Mouse (Mus musculus) forebrain, postnatal 0 days (tissue): ENCODE results near the gene Rif1. TPM values are rescaled to one million over a fixed set of nuclear protein-coding genes. Genes with fewer than 3 reads are reported as not detected.

Experiments used
- ATAC-seq: fragments of 200-750 bp; cut with Nextera tagmentation; 2 replicates; pipeline ENCODE4 v1.8.0; 2017; ENCODE audit warnings: mild to moderate bottlenecking, moderate library complexity
- DNase-seq: peaks from one replicate; pipeline ENCODE4 v3.0.0-alpha.2; 2015
- H3K27ac ChIP-seq: fragments of 300-500 bp; sonication (generic); 2 replicates; pipeline ENCODE4 v1.5.1; 2014; ENCODE audit warnings: low read depth, mild to moderate bottlenecking, antibody characterized with exemption, low read length, moderate library complexity, mixed read lengths
- H3K27me3 ChIP-seq: fragments of 300-500 bp; sonication (generic); 2 replicates; pipeline ENCODE4 v1.6.1; 2014; ENCODE audit warnings: mild to moderate bottlenecking, low read length, mixed read lengths; ENCODE audit not compliant: insufficient read depth
- H3K36me3 ChIP-seq: fragments of 300-500 bp; sonication (generic); 2 replicates; pipeline ENCODE4 v1.6.1; 2014; ENCODE audit warnings: mild to moderate bottlenecking, moderate library complexity; ENCODE audit not compliant: insufficient read depth
- H3K4me1 ChIP-seq: fragments of 300-500 bp; sonication (generic); 2 replicates; pipeline ENCODE4 v1.6.1; 2014; ENCODE audit warnings: antibody characterized with exemption; ENCODE audit not compliant: insufficient read depth
- H3K4me2 ChIP-seq: fragments of 300-500 bp; sonication (generic); 2 replicates; pipeline ENCODE4 v1.6.1; 2014; ENCODE audit warnings: low read depth, mild to moderate bottlenecking, moderate library complexity
- H3K4me3 ChIP-seq: fragments of 300-500 bp; sonication (generic); 2 replicates; pipeline ENCODE4 v1.5.1; 2014; ENCODE audit warnings: low read depth, low read length, mixed read lengths
- H3K9ac ChIP-seq: fragments of 300-500 bp; sonication (generic); 2 replicates; pipeline ENCODE4 v1.6.1; 2014; ENCODE audit warnings: mild to moderate bottlenecking
- H3K9me3 ChIP-seq: fragments of 300-500 bp; sonication (generic); 2 replicates; pipeline ENCODE4 v1.6.1; 2016; ENCODE audit warnings: low read length
- CTCF ChIP-seq: sonication (generic); IDR thresholded peaks from 2 replicates; pipeline ENCODE4 v1.5.1; 2016; ENCODE audit warnings: antibody characterized with exemption, control low read depth, low read depth
- WGBS: fragments of 180-500 bp; shearing (Covaris S2); extraction: QIAGEN DNeasy Blood & Tissue Kit; methylation state at CpG from one replicate; pipeline ENCODE4 v1.1.7; 2014; 5-methylcytosine and 5-hydroxymethylcytosine counted together
- polyA plus RNA-seq: library from polyadenylated mRNA; unstranded; fragments of >200 nt; fragmentation: Nextera tagmentation; extraction: Ambion mirVana; gene quantifications from 2 replicates; pipeline ENCODE4 v1.2.1, GENCODE M21; 2015
- total RNA-seq: library from RNA; depleted of rRNA; stranded (reverse); fragments of >200 nt; gene quantifications from 2 replicates; pipeline ENCODE4 v1.2.3, GENCODE M21; 2014

The Rif1 gene
- total and polyA plus RNA-seq, 2 experiments from 2014 or later: 9.3 to 28.9 TPM

DNA sequence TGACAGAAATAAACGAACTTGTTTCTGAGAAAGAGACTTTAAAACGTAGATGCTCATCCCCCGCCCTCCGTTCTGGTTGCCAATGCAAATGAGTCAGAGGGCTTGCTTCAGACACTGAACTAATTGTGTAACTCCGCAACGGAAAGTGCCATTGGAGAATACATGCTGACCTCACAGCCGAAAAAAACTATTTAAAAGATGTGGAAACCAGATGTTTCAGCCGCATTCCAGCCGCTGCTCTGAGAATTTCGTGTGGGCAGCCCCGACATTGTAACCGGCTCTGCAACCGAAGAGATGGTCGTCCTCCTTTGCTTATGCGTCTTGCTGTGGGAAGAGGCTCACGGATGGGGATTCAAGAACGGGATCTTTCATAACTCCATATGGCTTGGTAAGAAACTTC, 34.8 kb upstream of the Rif1 start, which contains the start of gene Tnfaip6:
TSS of gene Tnfaip6 (plus strand) at position 128 of the 400 bp plus-strand sequence.
- Histone ChIP-seq H3K4me3 (peak within 1 kb of the TSS; percentile 42), H3K36me3 (no peaks in the 10 kb centered on the region), H3K4me2 (peak within 1 kb of the TSS; percentile 64), H3K27ac (no peak within 1 kb of the TSS), H3K4me1 (0 out of 2 replicates have a peak, but pooled peaks cover 4% of the 10 kb centered on the region), H3K9ac (peak within 1 kb of the TSS; percentile 25), H3K27me3 (no peaks in the 10 kb centered on the region), H3K9me3 (no peaks in the 10 kb centered on the region)
- WGBS: under 1% methylated on average over 17 of the region's 17 CpGs
- ATAC-seq: peak; percentile 18; the same call in 1 of the 2 replicates
- DNase-seq: peak; percentile 51
- TF ChIP-seq CTCF: no peak

DNA sequence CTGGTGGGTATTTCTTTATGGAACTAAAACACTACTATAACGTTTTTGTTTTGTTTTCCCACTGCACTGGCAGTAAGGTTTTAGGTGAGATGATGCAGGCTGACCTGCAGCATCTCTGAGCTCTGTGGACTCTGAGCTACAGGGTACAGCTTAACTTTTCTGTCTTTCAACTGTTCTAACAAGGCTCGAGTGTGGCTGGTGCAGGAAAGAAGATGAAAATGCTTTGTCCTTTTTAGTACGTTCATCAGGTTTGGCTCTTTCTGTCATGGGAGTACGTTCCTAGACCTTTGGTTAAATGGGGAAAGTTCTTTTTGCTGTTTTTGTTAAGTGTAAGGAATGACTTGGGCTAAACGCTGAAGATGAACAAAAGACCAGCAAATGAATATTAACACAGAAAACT, 34.1 kb upstream of the Rif1 start:
- TF ChIP-seq CTCF: no peak
- H3K36me3 ChIP-seq: no peaks in the 10 kb centered on the region
- no peaks in the 10 kb centered on the region for H3K9me3 ChIP-seq
- DNase-seq (no peak), ATAC-seq (no peak)
- H3K4me3 ChIP-seq: peak overlapping the region; percentile 42
- 28% methylated on average over 5 of the region's 5 CpGs for WGBS
- H3K27ac ChIP-seq: no peak overlapping the region
- peak overlapping the region; percentile 64 for H3K4me2 ChIP-seq
- H3K27me3 ChIP-seq: no peaks in the 10 kb centered on the region
- 0 out of 2 replicates have a peak, but pooled peaks cover 4% of the 10 kb centered on the region for H3K4me1 ChIP-seq
- H3K9ac ChIP-seq: no peak overlapping the region

DNA sequence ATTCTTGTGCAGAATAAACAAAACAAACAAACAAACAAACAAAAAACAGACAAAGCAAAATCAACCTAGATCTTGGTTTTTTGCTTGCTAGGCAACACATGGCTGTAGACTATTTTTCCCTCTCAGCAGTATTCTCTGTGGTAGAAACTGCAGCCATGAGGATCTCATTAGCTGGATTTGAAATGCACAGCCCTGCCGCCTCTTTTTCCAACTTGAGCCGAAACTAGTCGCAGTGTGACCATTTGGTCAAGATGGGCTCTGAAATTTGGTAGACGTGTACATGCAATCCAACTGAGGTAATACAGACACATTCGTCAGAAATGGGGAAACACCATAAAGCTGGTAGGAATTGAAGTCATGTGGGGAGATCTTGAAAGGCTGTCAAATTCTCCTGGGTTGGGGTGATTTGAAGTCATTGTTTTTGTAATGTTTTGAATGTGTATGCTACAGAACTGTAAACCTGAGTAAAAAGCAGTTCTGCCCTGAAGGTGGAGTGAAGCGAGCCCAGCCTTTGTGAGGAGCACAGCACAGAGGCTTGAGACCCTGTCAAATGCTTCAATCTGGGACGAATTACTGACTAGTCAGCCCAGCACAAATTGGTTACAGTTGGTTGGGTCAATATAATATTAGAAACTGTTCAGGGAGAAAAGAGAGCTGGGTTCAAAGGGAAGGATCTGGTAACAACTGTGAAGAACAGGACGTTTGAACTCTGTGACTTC, 33.4 kb upstream of the Rif1 start:
- ATAC-seq (no peak), DNase-seq (no peak)
- WGBS: 30% methylated on average over 8 of the region's 8 CpGs
- H3K36me3 ChIP-seq: no peaks in the 10 kb centered on the region
- H3K4me2 ChIP-seq: peak overlapping the region; percentile 21; the same call in 1 of the 2 replicates
- TF ChIP-seq CTCF: no peak
- 0 out of 2 replicates have a peak, but pooled peaks cover 4% of the 10 kb centered on the region for H3K4me1 ChIP-seq
- no peak overlapping the region for H3K27ac ChIP-seq
- no peaks in the 10 kb centered on the region for H3K27me3 ChIP-seq
- no peak overlapping the region; the same call in 1 of the 2 replicates for H3K4me3 ChIP-seq
- H3K9me3 ChIP-seq: no peaks in the 10 kb centered on the region
- no peak overlapping the region for H3K9ac ChIP-seq

DNA sequence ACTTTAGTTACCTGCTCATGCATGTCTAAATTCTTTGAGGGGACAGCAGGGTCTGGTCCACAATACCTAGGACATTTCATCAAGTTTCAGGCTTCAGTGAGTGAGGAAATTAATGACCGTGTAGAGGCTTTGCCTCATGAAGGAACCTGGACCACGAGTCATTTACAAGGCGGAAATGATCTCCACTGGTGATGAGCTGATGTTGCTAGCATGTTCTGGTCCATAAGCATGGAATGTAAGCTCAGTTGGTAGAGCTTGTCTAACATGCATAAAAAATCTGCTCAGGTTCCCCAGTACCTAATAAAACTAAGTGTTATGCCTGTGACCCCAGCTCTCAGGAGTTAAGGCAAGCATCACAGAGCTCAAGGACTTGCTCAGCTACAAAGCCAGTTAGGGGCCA, 30.5 kb upstream of the Rif1 start:
- TF ChIP-seq CTCF: no peak
- Histone ChIP-seq H3K27me3 (no peaks in the 10 kb centered on the region), H3K4me2 (no peak overlapping the region), H3K9ac (no peak overlapping the region), H3K36me3 (no peaks in the 10 kb centered on the region), H3K4me3 (no peak overlapping the region), H3K27ac (no peak overlapping the region), H3K4me1 (0 out of 2 replicates have a peak, but pooled peaks cover 4% of the 10 kb centered on the region), H3K9me3 (no peaks in the 10 kb centered on the region)
- 85% methylated on average over 3 of the region's 3 CpGs for WGBS
- DNase-seq (no peak), ATAC-seq (no peak)

DNA sequence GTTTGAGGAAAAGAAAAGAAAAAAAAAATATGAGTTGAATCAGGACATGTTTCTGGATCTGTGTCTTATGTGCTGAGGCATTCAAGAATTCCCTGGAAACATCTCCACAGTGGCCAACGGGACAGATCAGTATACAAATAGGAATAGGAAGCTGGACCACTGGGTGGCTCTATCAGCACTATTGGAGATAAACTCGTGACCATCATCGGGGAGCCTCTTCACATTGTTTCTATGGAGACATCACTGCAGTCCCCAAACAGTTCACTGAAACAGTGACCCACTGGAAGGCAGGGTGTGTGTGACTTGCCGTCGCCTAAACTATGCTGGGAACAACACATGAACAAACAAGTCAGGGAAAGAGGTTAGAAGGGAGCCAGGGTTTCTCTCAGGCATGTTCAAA, 29.9 kb upstream of the Rif1 start:
- Histone ChIP-seq H3K27ac (no peak overlapping the region), H3K9me3 (no peaks in the 10 kb centered on the region), H3K4me2 (no peak overlapping the region), H3K9ac (no peak overlapping the region), H3K36me3 (no peaks in the 10 kb centered on the region), H3K27me3 (no peaks in the 10 kb centered on the region), H3K4me3 (no peak overlapping the region), H3K4me1 (0 out of 2 replicates have a peak, but pooled peaks cover 4% of the 10 kb centered on the region)
- WGBS: 79% methylated on average over 5 of the region's 5 CpGs
- ATAC-seq (no peak), DNase-seq (no peak)
- TF ChIP-seq CTCF: no peak

DNA sequence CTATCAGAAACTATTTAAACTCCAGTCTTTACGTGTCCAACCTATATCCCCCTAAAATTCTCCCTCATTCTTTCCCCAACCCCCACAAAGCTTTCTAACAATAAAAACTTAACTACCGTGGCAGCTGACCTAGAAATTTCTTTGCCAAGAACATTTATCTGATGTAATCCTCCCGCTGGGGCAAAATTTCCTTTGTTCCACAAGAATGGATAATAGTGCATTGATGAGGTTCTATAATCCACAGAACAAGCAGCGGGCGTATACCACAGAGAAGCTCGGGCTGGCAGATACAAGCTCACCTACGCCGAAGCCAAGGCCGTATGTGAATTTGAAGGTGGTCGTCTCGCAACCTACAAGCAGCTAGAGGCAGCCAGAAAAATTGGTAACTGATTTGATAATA, 29.1 kb upstream of the Rif1 start:
- H3K27ac ChIP-seq: no peak overlapping the region
- WGBS: 72% methylated on average over 11 of the region's 11 CpGs
- H3K4me1 ChIP-seq: no peaks in the 10 kb centered on the region
- no peak overlapping the region for H3K4me3 ChIP-seq
- H3K9ac ChIP-seq: no peak overlapping the region
- no peaks in the 10 kb centered on the region for H3K36me3 ChIP-seq
- ATAC-seq: no peak
- TF ChIP-seq CTCF: no peak
- no peaks in the 10 kb centered on the region for H3K9me3 ChIP-seq
- DNase-seq: no peak
- H3K4me2 ChIP-seq: no peak overlapping the region
- no peaks in the 10 kb centered on the region for H3K27me3 ChIP-seq

DNA sequence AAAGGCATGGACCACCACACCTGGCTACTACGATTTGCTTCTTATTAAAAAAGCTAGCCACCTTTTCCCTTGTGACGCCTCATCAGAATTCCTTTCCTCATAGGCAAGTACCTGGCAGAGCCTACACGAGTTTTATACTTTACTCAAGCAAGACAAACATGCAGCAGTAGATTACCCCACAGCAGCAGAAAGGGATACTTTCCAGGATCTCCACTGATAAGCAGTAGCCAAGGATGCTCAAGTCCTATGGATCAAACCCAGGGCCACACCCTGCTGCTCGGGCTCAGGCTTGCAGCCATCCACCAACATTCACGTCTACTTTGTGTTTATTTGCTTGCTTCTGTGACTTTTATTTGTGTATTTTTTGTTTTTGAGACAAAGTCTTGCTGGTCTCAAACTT, 26.6 kb upstream of the Rif1 start:
- Histone ChIP-seq H3K4me3 (no peak overlapping the region), H3K9ac (no peak overlapping the region), H3K4me2 (no peak overlapping the region), H3K4me1 (no peaks in the 10 kb centered on the region), H3K27me3 (no peaks in the 10 kb centered on the region), H3K27ac (no peak overlapping the region), H3K9me3 (no peaks in the 10 kb centered on the region), H3K36me3 (no peaks in the 10 kb centered on the region)
- 89% methylated on average over 5 of the region's 5 CpGs for WGBS
- no peak for DNase-seq
- no peak for ATAC-seq
- no peak for TF ChIP-seq CTCF
